Mouse (Mus musculus) mesoderm, embryonic 11.5 days (tissue): ENCODE measurements around the gene Wsb1.
"Not testable (repeated sequence)": the region's sequence is repeated elsewhere in the genome, so short reads cannot be mapped to it uniquely, and the experiment has no call there.

Experiments
- DNase-seq: peaks from one replicate; pipeline ENCODE4 v3.0.0-alpha.2; 2012; ENCODE audit warnings: low read depth, low spot score

Gene Wsb1

GRCm38 (mm10) chr11:79267171-79267570 lies 12.7 kb upstream of the Wsb1 start:
- no peak for DNase-seq

- no peak for DNase-seq
Measured at GRCm38 (mm10) chr11:79264376-79264775, 9.9 kb upstream of the Wsb1 start.

GRCm38 (mm10) chr11:79260126-79260525 lies 5.7 kb upstream of the Wsb1 start:
- DNase-seq, result not testable (repeated sequence)

GRCm38 (mm10) chr11:79258738-79259137 lies 4.3 kb upstream of the Wsb1 start:
- no peak for DNase-seq

GRCm38 (mm10) chr11:79253542-79254390 lies 705 bp downstream of the Wsb1 start:
- DNase-seq, result peak; percentile 44

GRCm38 (mm10) chr11:79252881-79253541 lies 1.5 kb downstream of the Wsb1 start:
- peak; percentile 31 for DNase-seq

GRCm38 (mm10) chr11:79239024-79239423 lies 15.4 kb downstream of the Wsb1 start:
- no peak for DNase-seq

- DNase-seq, result peak; percentile 69
Measured at GRCm38 (mm10) chr11:79238398-79238752, 16.1 kb downstream of the Wsb1 start.

GRCm38 (mm10) chr11:79237644-79238397 lies 16.6 kb downstream of the Wsb1 start:
- DNase-seq, result no peak

GRCm38 (mm10) chr11:79230251-79230570 lies 24.3 kb downstream of the Wsb1 start:
- no peak for DNase-seq

GRCm38 (mm10) chr11:79229561-79230250 lies 24.8 kb downstream of the Wsb1 start:
- DNase-seq, result no peak

- peak; percentile 34 for DNase-seq
Measured at GRCm38 (mm10) chr11:79229057-79229504, 25.4 kb downstream of the Wsb1 start.

- no peak for DNase-seq
Measured at GRCm38 (mm10) chr11:79228089-79228488, 26.4 kb downstream of the Wsb1 start.

- DNase-seq, result no peak
Measured at GRCm38 (mm10) chr11:79225371-79226155, 28.9 kb downstream of the Wsb1 start.

GRCm38 (mm10) chr11:79224562-79225280 lies 29.8 kb downstream of the Wsb1 start:
- DNase-seq, result peak; percentile 90

GRCm38 (mm10) chr11:79223420-79223819 lies 31.1 kb downstream of the Wsb1 start:
- DNase-seq, result no peak

- no peak for DNase-seq
Measured at GRCm38 (mm10) chr11:79222661-79223060, 31.8 kb downstream of the Wsb1 start.

- no peak for DNase-seq
Measured at GRCm38 (mm10) chr11:79221641-79222040, 32.8 kb downstream of the Wsb1 start.

GRCm38 (mm10) chr11:79218936-79219626 lies 35.4 kb downstream of the Wsb1 start:
- DNase-seq, result no peak

- DNase-seq, result no peak
Measured at GRCm38 (mm10) chr11:79218061-79218460, 36.4 kb downstream of the Wsb1 start.
